Mouse (Mus musculus) gastrocnemius, postnatal 4 days (tissue): Measurements from ENCODE around the gene Evl. TPM values are rescaled to one million over a fixed set of nuclear protein-coding genes. Genes with fewer than 3 reads are reported as not detected.
A peak's percentile ranks its signal among the peaks of the same experiment; 100 is the strongest.
"Not testable (repeated sequence)": the region's sequence is repeated elsewhere in the genome, so short reads cannot be mapped to it uniquely, and the experiment has no call there.

ENCODE experiments used
- DNase-seq, 2 experiments: peaks; one replicate each; pipeline ENCODE4 v3.0.0; 2021 to 2022; ENCODE audit warnings: low spot score in 2 of 2, mixed read lengths in 2 of 2
- long read RNA-seq, 2 experiments: library from polyadenylated mRNA; stranded (forward); transcript quantifications; one replicate each; pipeline ENCODE4 v2.0.0; 2021
- total RNA-seq, 2 experiments: library from RNA; stranded (reverse); gene quantifications; 2 replicates each; pipeline ENCODE4 v1.2.3; 2021

Evl gene
- total RNA-seq, result 10 to 100 TPM; 77.1 to 80.7 TPM
- long read RNA-seq, experiment 1, transcript Evl-202 (13 exons, 2,121 nt), result minor isoform, 5 of 46 reads
- long read RNA-seq, experiment 1, transcript Evl-201 (14 exons, 2,180 nt), result major isoform, 24 of 46 reads
- long read RNA-seq, experiment 1, partial matches to known transcripts, result 11 of 46 reads
- long read RNA-seq, experiment 1, other reads (novel, unspliced or antisense), result 6 of 46 reads
- long read RNA-seq, experiment 2, transcript Evl-202 (13 exons, 2,121 nt), result minor isoform, 12 of 58 reads
- long read RNA-seq, experiment 2, transcript Evl-201 (14 exons, 2,180 nt), result major isoform, 33 of 58 reads
- long read RNA-seq, experiment 2, partial matches to known transcripts, result 6 of 58 reads
- long read RNA-seq, experiment 2, other reads (novel, unspliced or antisense), result 7 of 58 reads

GRCm38 (mm10) chr12:108554120-108554841 lies at the start of gene Evl:
Evl (plus strand) TSS chr12:108554720.
- peak; percentile 83 to 88 for DNase-seq

- no peak for DNase-seq
Measured at GRCm38 (mm10) chr12:108505846-108506245, 48.7 kb upstream of the Evl start.

GRCm38 (mm10) chr12:108507046-108507445 lies 47.5 kb upstream of the Evl start:
- not testable (repeated sequence) for DNase-seq

GRCm38 (mm10) chr12:108510571-108510970 lies 43.9 kb upstream of the Evl start:
- no peak for DNase-seq

GRCm38 (mm10) chr12:108511009-108511408 lies 43.5 kb upstream of the Evl start:
- no peak for DNase-seq

- DNase-seq, result no peak
Measured at GRCm38 (mm10) chr12:108515464-108515863, 39.1 kb upstream of the Evl start.

GRCm38 (mm10) chr12:108519374-108519773 lies 35.1 kb upstream of the Evl start:
- no peak for DNase-seq

GRCm38 (mm10) chr12:108529214-108529613 lies 25.3 kb upstream of the Evl start:
- no peak for DNase-seq

GRCm38 (mm10) chr12:108534484-108534883 lies 20.0 kb upstream of the Evl start:
- DNase-seq, result no peak

- DNase-seq, result no peak
Measured at GRCm38 (mm10) chr12:108536461-108536860, 18.1 kb upstream of the Evl start.

GRCm38 (mm10) chr12:108541088-108541487 lies 13.4 kb upstream of the Evl start:
- no peak for DNase-seq

- DNase-seq, result no peak
Measured at GRCm38 (mm10) chr12:108546508-108547153, 7.9 kb upstream of the Evl start.

GRCm38 (mm10) chr12:108547251-108547875 lies 7.2 kb upstream of the Evl start:
- DNase-seq, result no peak

GRCm38 (mm10) chr12:108551731-108552130 lies 2.8 kb upstream of the Evl start:
- DNase-seq, result no peak

- no peak for DNase-seq
Measured at GRCm38 (mm10) chr12:108553079-108553478, 1.4 kb upstream of the Evl start.

GRCm38 (mm10) chr12:108554861-108555556 lies 489 bp downstream of the Evl start:
- peak; percentile 36 to 54 for DNase-seq

- DNase-seq, result no peak
Measured at GRCm38 (mm10) chr12:108558194-108558593, 3.7 kb downstream of the Evl start.

GRCm38 (mm10) chr12:108563238-108563637 lies 8.7 kb downstream of the Evl start:
- no peak for DNase-seq

- DNase-seq, result no peak
Measured at GRCm38 (mm10) chr12:108564910-108565506, 10.5 kb downstream of the Evl start.

GRCm38 (mm10) chr12:108579156-108579871 lies 24.8 kb downstream of the Evl start:
- no peak for DNase-seq
